Mouse (Mus musculus): ENCODE data around the gene Bad.
"Not testable (repeated sequence)": the region's sequence is repeated elsewhere in the genome, so short reads cannot be mapped to it uniquely, and the experiment has no call there.

The Bad gene

GRCm38 (mm10) chr19:6985300-6985699 lies 43.6 kb downstream of the Bad start:
- DNase-seq (ENCODE audit: low spot score in 2 of 2): no peak

- no peak for DNase-seq (ENCODE audit: low spot score in 2 of 2)
These were observed 44.5 kb downstream of the Bad start for GRCm38 (mm10) chr19:6985951-6986708.

GRCm38 (mm10) chr19:6987061-6987903 lies 45.6 kb downstream of the Bad start, which contains the start of gene Vegfb:
TSS of gene Vegfb (minus strand) at chr19:6987651.
- DNase-seq (ENCODE audit: low spot score in 2 of 2): peak in 1 of 2 experiments; percentile 45

- no peak for DNase-seq (ENCODE audit: low spot score in 2 of 2)
These were observed 46.2 kb downstream of the Bad start for GRCm38 (mm10) chr19:6987904-6988285.

- no peak for DNase-seq (ENCODE audit: low spot score in 2 of 2)
These were observed 47.6 kb downstream of the Bad start for GRCm38 (mm10) chr19:6989251-6989650.

GRCm38 (mm10) chr19:6990712-6991111 lies 49.1 kb downstream of the Bad start:
- no peak for DNase-seq (ENCODE audit: low spot score in 2 of 2)

- DNase-seq (ENCODE audit: low spot score in 2 of 2): not testable (repeated sequence)
These were observed 49.5 kb downstream of the Bad start for GRCm38 (mm10) chr19:6991166-6991565.

- DNase-seq (ENCODE audit: low spot score in 2 of 2): peak; percentile 88 to 89
These were observed 50.6 kb downstream of the Bad start, which contains the start of gene Dnajc4 for GRCm38 (mm10) chr19:6992011-6992858. TSS of gene Dnajc4 (minus strand) at chr19:6992572.

GRCm38 (mm10) chr19:6993011-6993770 lies 51.5 kb downstream of the Bad start:
- DNase-seq (ENCODE audit: low spot score in 2 of 2): no peak

GRCm38 (mm10) chr19:6994002-6994401 lies 52.3 kb downstream of the Bad start:
- no peak for DNase-seq (ENCODE audit: low spot score in 2 of 2)

GRCm38 (mm10) chr19:6994489-6994888 lies 52.8 kb downstream of the Bad start:
- no peak for DNase-seq (ENCODE audit: low spot score in 2 of 2)

- no peak for DNase-seq (ENCODE audit: low spot score in 2 of 2)
These were observed 53.8 kb downstream of the Bad start for GRCm38 (mm10) chr19:6995255-6995991.

- DNase-seq (ENCODE audit: low spot score in 2 of 2): peak; percentile 62 to 65
These were observed 54.3 kb downstream of the Bad start, which contains the start of the genes Nudt22 and Trpt1 for GRCm38 (mm10) chr19:6996006-6996405. TSS of gene Nudt22 (minus strand) at chr19:6996117. TSS of gene Trpt1 (plus strand) at chr19:6996131.

- DNase-seq (ENCODE audit: low spot score in 2 of 2): no peak
These were observed 56.1 kb downstream of the Bad start for GRCm38 (mm10) chr19:6997721-6998290.

- no peak for DNase-seq (ENCODE audit: low spot score in 2 of 2)
These were observed 57.9 kb downstream of the Bad start for GRCm38 (mm10) chr19:6999360-7000063.

All from frontal cortex, postnatal 25 days (tissue).